Mouse (Mus musculus): Measurements from ENCODE around the gene Sepsecs.
A peak's percentile ranks its signal among the peaks of the same experiment; 100 is the strongest.

Gene Sepsecs

GRCm38 (mm10) chr5:52666766-52667165 lies 2.7 kb downstream of the Sepsecs start:
- Histone ChIP-seq H3K27me3 (ENCODE audit: control insufficient read depth, insufficient read depth, low read length, poor library complexity, severe bottlenecking) (no peaks in the 10 kb centered on the region; the same call in 1 of the 2 replicates), H3K36me3 (ENCODE audit: control insufficient read depth, insufficient read depth, low read length, poor library complexity, severe bottlenecking) (0 out of 2 replicates have a peak, but pooled peaks cover 5% of the 10 kb centered on the region)
- DNase-seq (ENCODE audit: low read depth, low spot score) = no peak

DNA sequence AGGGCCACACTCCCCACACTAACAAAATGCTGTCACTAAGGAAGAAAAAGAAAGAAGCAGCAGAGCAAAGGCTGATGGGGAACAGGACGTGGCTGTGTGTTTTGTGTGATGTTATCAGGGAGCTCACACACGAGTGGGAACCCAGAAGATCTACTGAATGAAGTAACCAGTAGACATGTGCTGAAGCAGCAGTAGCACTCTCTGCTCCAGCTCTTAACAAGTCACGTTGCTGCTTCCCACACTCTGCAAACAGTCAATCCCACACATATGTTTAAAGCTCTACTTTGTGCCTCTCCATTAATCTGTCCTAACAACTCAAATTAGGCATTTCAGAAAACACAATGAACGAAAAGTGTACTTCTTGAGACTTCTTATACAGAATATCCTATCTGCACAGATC lies 11.6 kb downstream of the Sepsecs start:
- 0 out of 2 replicates have a peak, but pooled peaks cover 5% of the 10 kb centered on the region for H3K36me3 ChIP-seq (ENCODE audit: control insufficient read depth, insufficient read depth, low read length, poor library complexity, severe bottlenecking)
- DNase-seq (ENCODE audit: low read depth, low spot score) = no peak
- no peaks in the 10 kb centered on the region for H3K27me3 ChIP-seq (ENCODE audit: control insufficient read depth, insufficient read depth, low read length, poor library complexity, severe bottlenecking)

- H3K36me3 ChIP-seq (ENCODE audit: control insufficient read depth, insufficient read depth, low read length, poor library complexity, severe bottlenecking) = 0 out of 2 replicates have a peak, but pooled peaks cover 5% of the 10 kb centered on the region
- H3K27me3 ChIP-seq (ENCODE audit: control insufficient read depth, insufficient read depth, low read length, poor library complexity, severe bottlenecking) = no peaks in the 10 kb centered on the region
- no peak for DNase-seq (ENCODE audit: low read depth, low spot score)
These were observed 12.2 kb downstream of the Sepsecs start for GRCm38 (mm10) chr5:52657336-52657735.

- no peak for DNase-seq (ENCODE audit: low read depth, low spot score)
- H3K27me3 ChIP-seq (ENCODE audit: control insufficient read depth, insufficient read depth, low read length, poor library complexity, severe bottlenecking) = no peaks in the 10 kb centered on the region
- H3K36me3 ChIP-seq (ENCODE audit: control insufficient read depth, insufficient read depth, low read length, poor library complexity, severe bottlenecking) = peaks cover 5% of the 10 kb centered on the region; the same call in 1 of the 2 replicates
These were observed 13.5 kb downstream of the Sepsecs start for GRCm38 (mm10) chr5:52655992-52656391.

- Histone ChIP-seq H3K27me3 (ENCODE audit: control insufficient read depth, insufficient read depth, low read length, poor library complexity, severe bottlenecking) (no peaks in the 10 kb centered on the region), H3K36me3 (ENCODE audit: control insufficient read depth, insufficient read depth, low read length, poor library complexity, severe bottlenecking) (peaks cover 5% of the 10 kb centered on the region; the same call in 1 of the 2 replicates)
- DNase-seq (ENCODE audit: low read depth, low spot score) = peak; percentile 11
These were observed 14.5 kb downstream of the Sepsecs start for GRCm38 (mm10) chr5:52654961-52655360.

GRCm38 (mm10) chr5:52652606-52653005 lies 16.9 kb downstream of the Sepsecs start:
- Histone ChIP-seq H3K36me3 (ENCODE audit: control insufficient read depth, insufficient read depth, low read length, poor library complexity, severe bottlenecking) (peaks cover 5% of the 10 kb centered on the region; the same call in 1 of the 2 replicates), H3K27me3 (ENCODE audit: control insufficient read depth, insufficient read depth, low read length, poor library complexity, severe bottlenecking) (no peaks in the 10 kb centered on the region)
- DNase-seq (ENCODE audit: low read depth, low spot score) = no peak

DNA sequence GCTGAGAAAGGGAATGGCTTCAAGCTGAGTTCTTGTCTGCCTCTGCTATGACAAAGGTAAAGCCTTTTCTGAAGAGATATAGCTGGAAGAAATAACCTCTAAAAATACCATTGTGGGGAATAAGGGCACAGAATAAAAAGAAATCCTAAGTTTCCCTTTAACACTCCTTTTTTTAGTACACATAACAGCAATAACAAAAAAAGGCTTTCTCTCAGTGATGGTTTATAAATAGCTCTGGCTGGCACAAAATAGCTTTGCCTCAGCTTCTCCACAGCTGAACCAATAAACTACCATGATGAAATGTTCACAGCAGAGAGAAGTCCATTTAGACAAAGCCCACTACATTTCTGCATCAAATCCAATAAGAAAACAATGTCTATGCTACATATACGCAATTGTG lies 17.4 kb downstream of the Sepsecs start:
- peaks cover 5% of the 10 kb centered on the region; the same call in 1 of the 2 replicates for H3K36me3 ChIP-seq (ENCODE audit: control insufficient read depth, insufficient read depth, low read length, poor library complexity, severe bottlenecking)
- no peak for DNase-seq (ENCODE audit: low read depth, low spot score)
- no peaks in the 10 kb centered on the region for H3K27me3 ChIP-seq (ENCODE audit: control insufficient read depth, insufficient read depth, low read length, poor library complexity, severe bottlenecking)

DNA sequence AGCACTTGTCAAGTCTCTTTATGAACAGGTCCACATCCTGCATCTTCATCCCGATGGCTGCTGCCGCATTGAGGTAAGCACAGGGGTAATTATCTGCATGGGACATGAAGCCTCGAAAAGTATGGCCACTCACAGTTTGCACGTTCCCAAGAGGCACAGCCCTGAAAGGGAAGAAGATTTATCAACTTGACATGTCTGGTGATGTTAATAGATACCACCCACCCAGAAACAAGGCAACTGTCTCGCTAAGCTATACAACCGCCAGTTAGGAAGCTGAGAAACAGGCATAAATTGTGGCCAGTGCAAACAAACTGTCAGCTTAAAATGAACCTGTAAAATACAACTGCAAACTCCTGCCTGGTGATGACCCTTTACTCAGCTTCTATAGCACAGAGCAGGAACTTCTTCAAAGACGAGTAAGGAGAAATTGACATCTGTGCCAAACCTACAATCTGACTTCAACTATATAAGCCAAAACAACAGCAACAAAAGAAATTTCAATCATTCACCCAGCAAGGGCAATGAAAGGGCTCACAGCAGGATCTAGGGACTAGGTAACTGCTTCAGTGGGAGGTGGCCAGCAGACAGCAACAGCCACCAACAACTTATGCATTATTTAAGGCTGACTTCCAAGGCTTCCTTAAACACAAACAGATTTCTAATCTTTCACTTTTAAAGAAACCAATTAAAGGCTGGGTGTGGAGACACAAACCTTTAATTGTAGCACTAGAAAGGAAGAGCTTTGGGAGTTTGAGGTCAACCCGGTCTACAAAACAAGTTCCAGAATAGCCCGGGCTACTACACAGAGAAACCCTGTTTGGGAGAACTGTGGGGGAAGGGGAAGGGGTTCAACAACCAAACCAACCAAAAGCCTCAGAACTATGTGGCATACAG lies 25.3 kb downstream of the Sepsecs start:
- no peak for DNase-seq (ENCODE audit: low read depth, low spot score)
- Histone ChIP-seq H3K36me3 (ENCODE audit: control insufficient read depth, insufficient read depth, low read length, poor library complexity, severe bottlenecking) (peaks cover 9% of the 10 kb centered on the region), H3K27me3 (ENCODE audit: control insufficient read depth, insufficient read depth, low read length, poor library complexity, severe bottlenecking) (no peaks in the 10 kb centered on the region)

DNA sequence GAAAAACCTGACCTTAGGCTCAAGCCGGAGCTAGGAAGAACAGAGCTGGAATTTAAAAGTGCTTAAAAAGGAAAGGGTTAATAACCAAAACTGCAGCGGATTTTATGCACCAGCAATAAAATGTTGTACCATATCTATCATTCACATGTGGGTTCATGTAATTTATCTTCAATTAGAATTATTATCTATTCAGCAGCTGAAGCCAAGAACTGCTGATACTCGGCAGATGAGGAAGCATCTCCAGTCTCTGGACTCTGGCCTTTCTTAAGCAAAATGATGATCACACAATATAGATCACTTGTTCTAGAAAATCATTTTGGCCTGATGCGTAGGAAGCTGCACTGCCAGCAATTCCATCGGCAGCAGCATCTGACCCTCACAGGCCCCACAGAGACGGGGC lies 27.8 kb downstream of the Sepsecs start:
- no peak for DNase-seq (ENCODE audit: low read depth, low spot score)
- Histone ChIP-seq H3K36me3 (ENCODE audit: control insufficient read depth, insufficient read depth, low read length, poor library complexity, severe bottlenecking) (peaks cover 9% of the 10 kb centered on the region), H3K27me3 (ENCODE audit: control insufficient read depth, insufficient read depth, low read length, poor library complexity, severe bottlenecking) (no peaks in the 10 kb centered on the region)

DNA sequence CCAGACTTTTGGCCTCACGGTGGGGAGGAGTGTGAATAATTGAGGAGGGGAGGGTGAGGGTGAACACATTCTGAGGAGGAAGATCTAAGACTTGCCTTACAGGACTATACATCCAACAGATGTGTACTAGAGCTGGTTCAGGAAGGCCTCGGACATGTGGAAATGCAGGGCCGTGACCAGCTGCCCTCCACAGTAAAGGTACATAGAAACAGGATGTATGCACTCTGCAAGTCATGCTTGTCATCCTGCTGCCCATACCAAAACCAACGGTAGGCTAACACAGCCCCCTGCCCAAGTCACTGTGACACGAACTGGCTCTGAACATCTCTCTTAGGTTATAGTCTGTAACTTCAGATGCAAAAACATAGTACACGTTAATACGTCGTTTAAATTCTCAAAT lies 30.6 kb downstream of the Sepsecs start:
- DNase-seq (ENCODE audit: low read depth, low spot score) = no peak
- Histone ChIP-seq H3K27me3 (ENCODE audit: control insufficient read depth, insufficient read depth, low read length, poor library complexity, severe bottlenecking) (no peaks in the 10 kb centered on the region), H3K36me3 (ENCODE audit: control insufficient read depth, insufficient read depth, low read length, poor library complexity, severe bottlenecking) (peaks cover 4% of the 10 kb centered on the region)

GRCm38 (mm10) chr5:52638006-52638405 lies 31.5 kb downstream of the Sepsecs start:
- no peak for DNase-seq (ENCODE audit: low read depth, low spot score)
- Histone ChIP-seq H3K36me3 (ENCODE audit: control insufficient read depth, insufficient read depth, low read length, poor library complexity, severe bottlenecking) (peaks cover 1% of the 10 kb centered on the region), H3K27me3 (ENCODE audit: control insufficient read depth, insufficient read depth, low read length, poor library complexity, severe bottlenecking) (no peaks in the 10 kb centered on the region)

GRCm38 (mm10) chr5:52636923-52637322 lies 32.6 kb downstream of the Sepsecs start:
- H3K36me3 ChIP-seq (ENCODE audit: control insufficient read depth, insufficient read depth, low read length, poor library complexity, severe bottlenecking) = no peaks in the 10 kb centered on the region
- DNase-seq (ENCODE audit: low read depth, low spot score) = no peak
- H3K27me3 ChIP-seq (ENCODE audit: control insufficient read depth, insufficient read depth, low read length, poor library complexity, severe bottlenecking) = no peaks in the 10 kb centered on the region

- DNase-seq (ENCODE audit: low read depth, low spot score) = no peak
- H3K36me3 ChIP-seq (ENCODE audit: control insufficient read depth, insufficient read depth, low read length, poor library complexity, severe bottlenecking) = no peaks in the 10 kb centered on the region
- H3K27me3 ChIP-seq (ENCODE audit: control insufficient read depth, insufficient read depth, low read length, poor library complexity, severe bottlenecking) = no peaks in the 10 kb centered on the region
These were observed 33.3 kb downstream of the Sepsecs start for GRCm38 (mm10) chr5:52636025-52636755.

GRCm38 (mm10) chr5:52634017-52634416 lies 35.5 kb downstream of the Sepsecs start:
- DNase-seq (ENCODE audit: low read depth, low spot score) = peak; percentile 76
- H3K27me3 ChIP-seq (ENCODE audit: control insufficient read depth, insufficient read depth, low read length, poor library complexity, severe bottlenecking) = no peaks in the 10 kb centered on the region
- no peaks in the 10 kb centered on the region for H3K36me3 ChIP-seq (ENCODE audit: control insufficient read depth, insufficient read depth, low read length, poor library complexity, severe bottlenecking)

- no peaks in the 10 kb centered on the region for H3K36me3 ChIP-seq (ENCODE audit: control insufficient read depth, insufficient read depth, low read length, poor library complexity, severe bottlenecking)
- DNase-seq (ENCODE audit: low read depth, low spot score) = no peak
- H3K27me3 ChIP-seq (ENCODE audit: control insufficient read depth, insufficient read depth, low read length, poor library complexity, severe bottlenecking) = no peaks in the 10 kb centered on the region
These were observed 39.0 kb downstream of the Sepsecs start for GRCm38 (mm10) chr5:52630541-52630940.

Data from splenic B cell, adult 2 months (primary cell).